Mouse (Mus musculus) ES-E14 (cell line): Measurements from ENCODE around the gene Susd5.

Experiments used
- CHD2 ChIP-seq: IDR thresholded peaks from 2 replicates; pipeline ENCODE4 v1.6.1; 2014; ENCODE audit warnings: mild to moderate bottlenecking, low read depth, low read length, inconsistent platforms
- HCFC1 ChIP-seq: IDR thresholded peaks from 2 replicates; pipeline ENCODE4 v1.6.1; 2012; ENCODE audit warnings: low read length, inconsistent platforms, borderline replicate concordance; ENCODE audit not compliant: insufficient read depth
- MAFK ChIP-seq: IDR thresholded peaks from 2 replicates; pipeline ENCODE4 v1.6.1; 2014; ENCODE audit warnings: mild to moderate bottlenecking, low read depth, low read length, inconsistent platforms; ENCODE audit not compliant: insufficient read depth

GRCm38 (mm10) chr9:114111161-114111560 is 54.2 kb downstream of the Susd5 start:
- no peak for TF ChIP-seq CHD2
- TF ChIP-seq MAFK: no peak
- TF ChIP-seq HCFC1: no peak
